Mouse (Mus musculus): Measurements from ENCODE around the gene Snrnp25.
"Not testable (repeated sequence)": the region's sequence is repeated elsewhere in the genome, so short reads cannot be mapped to it uniquely, and the experiment has no call there.

The Snrnp25 gene

GRCm38 (mm10) chr11:32195867-32196540, 9.2 kb upstream of the Snrnp25 start:
- no peak for DNase-seq

GRCm38 (mm10) chr11:32196727-32197126, 8.5 kb upstream of the Snrnp25 start:
- no peak for DNase-seq

- no peak for DNase-seq
These were observed 7.4 kb upstream of the Snrnp25 start for GRCm38 (mm10) chr11:32197766-32198165.

- DNase-seq = no peak
These were observed 6.8 kb upstream of the Snrnp25 start for GRCm38 (mm10) chr11:32198256-32198955.

- no peak for DNase-seq
These were observed 6.0 kb upstream of the Snrnp25 start for GRCm38 (mm10) chr11:32199230-32199629.

GRCm38 (mm10) chr11:32200075-32200601, 5.1 kb upstream of the Snrnp25 start, which contains the start of gene Il9r:
TSS of gene Il9r (minus strand) at chr11:32200279.
- DNase-seq = no peak

- not testable (repeated sequence) for DNase-seq
These were observed 4.2 kb upstream of the Snrnp25 start for GRCm38 (mm10) chr11:32200992-32201391.

GRCm38 (mm10) chr11:32201922-32202685, 3.1 kb upstream of the Snrnp25 start:
- DNase-seq = no peak

- DNase-seq = no peak
These were observed 5.4 kb downstream of the Snrnp25 start for GRCm38 (mm10) chr11:32210623-32211022.

- peak; percentile 67 for DNase-seq
These were observed 10.4 kb downstream of the Snrnp25 start for GRCm38 (mm10) chr11:32215372-32216162.

- DNase-seq = peak; percentile 89
These were observed 11.6 kb downstream of the Snrnp25 start for GRCm38 (mm10) chr11:32216851-32217250.

GRCm38 (mm10) chr11:32218501-32219050, 13.4 kb downstream of the Snrnp25 start:
- DNase-seq = no peak

GRCm38 (mm10) chr11:32219287-32219686, 14.1 kb downstream of the Snrnp25 start:
- no peak for DNase-seq

- DNase-seq = no peak
These were observed 15.5 kb downstream of the Snrnp25 start for GRCm38 (mm10) chr11:32220607-32221224.

- DNase-seq = peak; percentile 81
These were observed 16.2 kb downstream of the Snrnp25 start for GRCm38 (mm10) chr11:32221225-32221950.

GRCm38 (mm10) chr11:32221951-32222409, 16.8 kb downstream of the Snrnp25 start, which contains the start of gene Rhbdf1:
TSS of gene Rhbdf1 (minus strand) at chr11:32222300.
- DNase-seq = peak; percentile 75

GRCm38 (mm10) chr11:32222570-32223194, 17.5 kb downstream of the Snrnp25 start:
- no peak for DNase-seq

- DNase-seq = no peak
These were observed 18.2 kb downstream of the Snrnp25 start for GRCm38 (mm10) chr11:32223297-32223967.

- DNase-seq = peak; percentile 97
These were observed 19.4 kb downstream of the Snrnp25 start for GRCm38 (mm10) chr11:32224468-32225139.
